Mouse (Mus musculus): ENCODE results near the gene Gstm5.
A peak's percentile ranks its signal among the peaks of the same experiment; 100 is the strongest.

Gene Gstm5

DNA sequence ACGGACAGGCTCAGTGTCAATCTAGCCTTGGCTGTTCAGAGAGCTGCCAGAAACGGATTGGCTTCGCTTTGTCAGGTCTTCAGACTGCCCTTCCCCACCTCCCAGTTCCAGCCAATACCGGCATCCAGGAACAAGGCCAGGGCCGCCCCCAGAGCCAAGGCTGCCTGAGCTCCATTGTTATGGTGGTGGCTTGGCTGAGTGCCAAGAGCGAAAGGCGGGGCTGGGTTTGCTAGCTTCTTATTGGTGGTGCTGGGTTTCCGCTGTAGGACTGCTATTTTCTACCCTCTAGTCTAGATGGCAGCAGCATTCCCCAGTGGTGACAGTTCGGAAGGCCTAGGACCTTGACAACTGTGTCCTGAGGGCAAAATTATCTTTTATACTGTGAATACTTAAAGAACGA is 36.0 kb downstream of the Gstm5 start, which contains the start of gene Gstm7:
TSS of gene Gstm7 (minus strand) at position 148 of the 400 bp plus-strand sequence.
- peak; percentile 97 to 98 for DNase-seq (ENCODE audit: low spot score in 2 of 2)

GRCm38 (mm10) chr3:107932128-107932527 is 36.5 kb downstream of the Gstm5 start:
- no peak for DNase-seq (ENCODE audit: low spot score in 2 of 2)

DNA sequence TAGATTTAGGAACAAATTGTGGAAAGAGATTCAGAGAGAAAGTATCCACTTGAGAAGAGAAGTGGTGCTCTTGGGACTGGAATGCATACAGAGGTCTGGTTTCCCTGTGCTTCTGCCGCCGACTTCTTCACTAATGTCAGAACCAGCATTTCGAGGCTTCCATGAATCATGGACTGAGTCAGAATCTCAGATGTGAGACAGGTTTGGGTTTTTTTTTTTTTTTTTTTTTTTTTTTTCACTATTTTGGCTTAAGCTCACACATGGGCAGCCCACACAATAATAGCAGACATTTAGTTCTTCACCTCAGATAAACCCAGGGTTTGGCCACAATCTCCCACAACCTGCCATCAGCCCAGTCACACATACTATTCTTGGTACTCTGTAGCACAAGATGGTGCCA is 39.6 kb downstream of the Gstm5 start:
- no peak for DNase-seq (ENCODE audit: low spot score in 2 of 2)

- no peak for DNase-seq (ENCODE audit: low spot score in 2 of 2)
These were observed 40.3 kb downstream of the Gstm5 start for GRCm38 (mm10) chr3:107935888-107936287.

DNA sequence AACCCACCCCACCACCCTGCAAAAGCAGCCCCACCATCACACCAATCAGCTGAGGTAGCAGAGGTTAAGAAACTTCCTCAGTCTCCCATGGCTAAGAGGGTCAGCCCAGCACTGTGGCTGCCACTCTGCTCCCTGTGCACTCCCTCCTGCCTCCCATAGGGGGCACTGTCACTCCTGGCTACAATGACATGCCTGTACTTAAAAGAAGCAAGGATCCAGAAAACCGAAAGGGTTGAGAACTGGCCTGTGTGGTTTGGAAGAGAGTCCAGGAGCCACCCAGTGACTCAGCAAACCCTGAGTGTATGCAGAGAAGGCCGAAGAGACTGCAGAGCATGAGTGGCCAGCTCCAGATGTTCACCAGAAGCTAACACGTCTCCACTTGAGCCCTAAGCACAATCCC is 43.8 kb downstream of the Gstm5 start:
- DNase-seq (ENCODE audit: low spot score in 2 of 2), result peak in 1 of 2 experiments; percentile 56

GRCm38 (mm10) chr3:107939830-107940229 is 44.2 kb downstream of the Gstm5 start:
- peak in 1 of 2 experiments; percentile 65 for DNase-seq (ENCODE audit: low spot score in 2 of 2)

- DNase-seq (ENCODE audit: low spot score in 2 of 2), result no peak
These were observed 44.9 kb downstream of the Gstm5 start for GRCm38 (mm10) chr3:107940524-107940923.

DNA sequence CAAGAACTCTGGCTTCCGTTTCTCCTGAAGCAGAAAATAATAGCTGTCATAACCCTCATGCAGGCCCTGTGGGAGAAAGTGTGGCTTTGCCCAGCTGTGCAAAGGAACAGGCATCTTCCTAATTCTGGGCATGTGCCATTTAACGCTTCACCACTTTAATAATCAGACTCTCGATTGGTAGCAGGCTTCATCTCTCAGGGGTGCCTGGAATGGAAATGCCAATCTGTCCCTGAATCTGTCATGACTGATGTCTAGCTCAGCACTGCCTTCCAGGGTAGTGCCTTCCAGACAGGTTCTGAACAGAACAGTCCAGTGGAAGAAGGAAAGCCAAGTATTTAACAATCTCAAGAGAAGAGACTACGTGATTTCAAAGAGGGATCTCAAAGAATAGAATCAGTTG is 45.6 kb downstream of the Gstm5 start:
- no peak for DNase-seq (ENCODE audit: low spot score in 2 of 2)

GRCm38 (mm10) chr3:107943239-107943990 is 47.8 kb downstream of the Gstm5 start, which contains the start of gene Gstm6:
TSS of gene Gstm6 (minus strand) at chr3:107943749.
- DNase-seq (ENCODE audit: low spot score in 2 of 2), result no peak

DNA sequence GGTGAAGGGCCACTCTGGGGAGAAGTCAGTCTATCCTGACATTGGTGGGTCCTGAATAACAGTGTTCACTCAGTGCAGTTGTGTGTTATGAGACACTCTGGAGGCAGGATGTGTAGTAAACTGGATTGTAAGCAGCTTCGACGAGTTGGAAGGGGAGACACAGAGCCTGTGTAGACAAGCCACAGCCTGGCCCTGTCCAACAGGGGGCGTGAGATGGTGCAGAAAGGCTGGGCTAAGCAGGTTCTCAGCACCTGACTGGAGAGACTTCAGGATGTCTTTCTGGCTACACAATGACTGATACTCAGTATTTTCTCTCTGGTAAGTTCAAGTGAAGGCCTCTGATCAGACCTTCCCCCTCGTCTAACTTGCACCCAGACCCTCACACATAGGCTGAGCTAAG is 50.1 kb downstream of the Gstm5 start:
- no peak for DNase-seq (ENCODE audit: low spot score in 2 of 2)
